Mouse (Mus musculus) mature B cell (primary cell): ENCODE results near the gene 2010300C02Rik.
"Not testable (repeated sequence)": the region's sequence is repeated elsewhere in the genome, so short reads cannot be mapped to it uniquely, and the experiment has no call there.

Experiments used
- in situ Hi-C: fragments of 300-500 bp; cut with MboI; formaldehyde crosslinking; loops from 2 replicates; pipeline ENCODE4 v1.14.3; 2019

Gene 2010300C02Rik

DNA sequence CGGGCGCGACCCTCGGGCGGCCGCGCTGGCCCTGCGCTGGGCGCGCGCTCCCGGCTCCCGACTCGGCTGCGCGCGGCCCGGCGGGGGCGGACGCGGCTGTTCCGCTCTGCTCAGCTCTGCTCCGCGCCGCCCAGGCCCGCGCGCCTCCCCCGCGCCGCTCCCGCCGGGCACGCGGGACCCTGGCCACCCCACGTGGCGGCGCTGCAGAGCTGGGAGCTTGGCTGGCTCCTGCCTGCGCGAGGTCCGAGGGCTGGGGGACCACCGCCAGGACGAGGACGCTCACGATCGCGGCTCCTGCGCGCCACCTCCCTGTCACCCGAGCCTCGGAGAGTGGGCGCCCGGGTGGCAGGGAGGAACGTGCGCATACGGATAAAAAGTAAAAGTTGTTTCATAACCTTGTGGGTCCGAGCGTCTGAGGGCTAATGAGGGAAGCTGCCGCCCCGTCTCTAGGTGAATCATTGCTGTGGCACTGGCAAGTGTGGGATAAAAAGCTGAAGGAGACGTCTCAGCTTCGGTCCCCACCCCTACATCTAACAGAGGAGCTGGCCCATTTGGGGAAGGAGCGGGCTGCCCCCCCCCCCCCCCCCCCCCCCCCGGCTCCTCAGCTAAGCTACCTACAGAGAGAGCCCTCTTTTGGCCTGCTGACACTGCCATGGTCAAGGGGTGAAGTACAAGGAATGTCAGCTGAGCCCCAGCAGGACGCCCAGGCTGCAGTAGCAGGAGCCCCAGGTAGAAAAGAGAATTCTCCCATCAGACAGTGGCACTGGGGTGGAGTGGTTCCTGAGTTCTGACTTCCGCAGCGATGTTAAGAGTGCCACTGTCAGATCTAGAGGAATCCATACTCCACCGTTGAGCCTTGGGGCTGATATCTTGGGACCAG, at the start of gene 2010300C02Rik:
Gene 2010300C02Rik (minus strand): TSS at position 325 of the 880 bp plus-strand sequence.
- in situ Hi-C loops: no loop called here

GRCm38 (mm10) chr1:37759407-37759806, 39.5 kb upstream of the 2010300C02Rik start:
- in situ Hi-C loops: no loop called here

DNA sequence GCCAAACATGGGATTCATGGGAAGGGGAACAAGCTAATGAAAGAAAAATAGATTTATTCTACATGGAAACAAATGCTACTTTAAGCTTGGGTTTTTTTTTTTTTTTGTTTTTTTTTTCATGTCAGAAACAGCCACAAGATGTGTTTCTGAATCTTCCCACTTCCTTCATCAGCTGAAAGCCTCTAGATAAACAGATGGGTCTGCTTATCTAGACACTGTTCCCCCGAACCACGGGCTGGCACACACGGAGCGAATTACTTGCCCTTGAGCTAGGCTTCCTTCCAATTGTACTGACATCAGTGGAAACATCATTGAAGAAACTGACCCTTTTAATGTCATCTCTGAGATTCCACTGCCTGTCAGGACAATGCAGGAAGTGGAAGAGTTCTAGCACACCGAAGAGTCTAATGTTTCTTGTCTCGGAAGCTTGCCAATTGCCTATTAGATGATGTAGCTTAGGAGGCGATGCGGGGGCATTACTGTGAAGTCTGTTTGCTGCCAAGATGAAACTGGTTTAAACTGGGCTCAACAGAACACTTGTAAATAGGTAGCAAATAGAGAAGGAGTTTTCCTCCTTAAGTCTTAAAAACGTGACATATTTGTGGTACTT, 24.9 kb upstream of the 2010300C02Rik start:
- in situ Hi-C loops: no loop called here

DNA sequence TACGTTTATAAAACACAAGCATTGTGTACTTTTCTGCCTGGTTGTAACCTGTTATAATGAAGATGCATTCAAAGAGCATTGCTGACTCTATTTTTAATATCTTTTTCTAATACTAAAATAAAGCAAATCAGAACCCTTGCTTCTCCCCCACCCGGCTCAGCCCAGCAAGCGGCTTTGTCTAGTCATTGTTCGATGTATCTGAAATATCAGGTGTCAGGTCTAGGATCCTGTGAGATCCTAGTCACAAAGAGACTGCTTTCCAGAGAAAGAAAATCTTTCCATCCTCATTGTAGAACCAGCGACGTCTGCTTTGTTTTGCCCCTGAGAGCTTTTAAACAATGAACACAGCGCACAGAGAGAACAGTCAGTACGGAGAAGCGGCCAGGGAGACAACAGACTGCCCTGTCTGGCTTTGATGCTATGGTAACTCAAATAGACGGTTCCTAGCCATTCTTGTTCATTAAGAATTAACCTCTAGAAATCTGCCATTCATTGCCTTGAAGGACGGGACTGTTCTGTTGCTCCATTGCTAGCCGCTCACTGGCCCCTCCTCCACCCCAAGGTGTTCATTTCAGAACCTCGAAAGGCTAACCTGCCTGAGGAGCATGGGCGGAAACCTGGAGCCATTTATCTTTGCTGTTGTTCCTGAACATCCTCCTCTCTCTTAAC, 22.9 kb upstream of the 2010300C02Rik start:
- in situ Hi-C loops: no loop called here

- in situ Hi-C loops: no loop called here
These were observed 22.2 kb upstream of the 2010300C02Rik start for GRCm38 (mm10) chr1:37742126-37742525.

- in situ Hi-C loops: no loop called here
These were observed 20.4 kb upstream of the 2010300C02Rik start for GRCm38 (mm10) chr1:37740161-37740802.

DNA sequence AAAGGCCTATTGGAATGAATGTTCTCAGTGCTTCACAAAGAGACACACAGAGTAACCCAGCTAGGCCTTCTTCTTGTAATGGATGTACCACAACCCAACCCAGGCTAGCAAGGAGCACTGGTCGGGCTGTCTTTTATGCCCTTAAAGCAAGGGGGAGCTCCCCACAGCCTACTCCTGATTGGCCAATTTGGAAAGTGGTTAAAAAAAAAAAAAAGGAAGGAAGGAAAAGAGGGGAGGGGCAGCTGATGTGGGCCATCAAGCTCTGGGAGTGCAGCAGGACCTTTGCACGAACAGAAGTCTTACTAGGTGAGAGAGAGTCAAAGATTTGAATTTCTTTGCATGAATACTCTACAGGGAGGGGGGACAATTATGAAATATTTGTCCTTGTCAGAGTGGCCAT, 19.0 kb upstream of the 2010300C02Rik start:
- in situ Hi-C loops: no loop called here

DNA sequence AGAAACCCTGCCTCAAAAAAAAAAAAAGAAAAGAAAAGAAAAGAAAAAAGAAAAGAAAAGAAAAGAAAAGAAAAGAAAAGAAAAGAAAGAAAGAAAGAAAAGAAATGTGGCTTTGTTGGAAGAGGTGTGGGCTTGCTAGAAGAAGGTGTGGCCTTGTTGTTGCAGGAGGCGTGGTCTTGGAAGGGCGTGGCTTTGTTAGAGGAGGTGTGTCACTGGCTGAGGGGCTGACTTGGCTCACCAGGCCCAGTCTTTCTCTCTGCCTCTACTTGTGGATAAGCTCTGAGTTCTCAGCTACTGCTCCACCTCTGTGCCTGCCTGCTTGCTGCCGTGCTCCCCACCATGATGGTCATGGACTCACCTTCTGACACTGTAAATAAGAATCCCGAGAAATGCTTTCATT, 17.2 kb upstream of the 2010300C02Rik start:
- in situ Hi-C loops: no loop called here

DNA sequence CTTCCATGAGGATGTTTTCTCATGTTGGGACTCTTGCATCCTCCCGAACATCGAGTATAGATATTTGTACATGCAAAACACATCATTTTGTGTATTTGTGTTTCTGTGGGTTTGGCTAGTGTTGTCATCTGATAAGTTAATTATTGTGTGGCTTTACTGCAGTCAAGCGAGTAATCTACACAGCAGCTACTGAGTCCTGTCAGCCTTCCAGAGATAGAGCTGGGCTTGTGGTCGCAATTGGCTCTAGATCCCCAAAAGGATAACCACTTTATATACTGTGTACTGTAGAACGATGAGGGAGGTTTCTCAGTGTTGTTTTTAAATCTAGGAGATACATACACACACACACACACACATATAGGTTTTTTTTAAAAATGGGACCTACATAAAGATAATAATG, 16.0 kb upstream of the 2010300C02Rik start:
- in situ Hi-C loops: no loop called here

DNA sequence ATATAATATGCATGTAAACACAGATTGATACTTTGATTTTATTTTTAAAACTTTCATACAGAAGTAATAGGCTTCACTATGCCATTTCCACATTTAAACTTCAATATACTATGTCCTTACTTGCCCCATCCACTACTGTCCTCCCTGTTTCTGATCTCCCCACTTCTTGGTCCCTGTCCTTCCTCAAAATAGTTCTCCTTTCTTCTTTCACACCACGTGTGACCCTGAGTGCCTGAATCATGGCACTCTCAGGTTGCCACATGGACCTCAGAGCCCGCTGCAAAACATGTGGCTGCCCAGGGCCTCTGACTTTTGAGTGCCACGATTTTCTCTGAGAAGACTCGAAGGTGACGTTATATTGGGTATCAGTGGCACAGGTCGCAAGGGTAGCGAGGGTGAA, 15.0 kb upstream of the 2010300C02Rik start:
- in situ Hi-C loops: no loop called here

GRCm38 (mm10) chr1:37729353-37729752, 9.5 kb upstream of the 2010300C02Rik start:
- in situ Hi-C loops: no loop called here

GRCm38 (mm10) chr1:37728053-37728452, 8.2 kb upstream of the 2010300C02Rik start:
- in situ Hi-C loops: no loop called here

DNA sequence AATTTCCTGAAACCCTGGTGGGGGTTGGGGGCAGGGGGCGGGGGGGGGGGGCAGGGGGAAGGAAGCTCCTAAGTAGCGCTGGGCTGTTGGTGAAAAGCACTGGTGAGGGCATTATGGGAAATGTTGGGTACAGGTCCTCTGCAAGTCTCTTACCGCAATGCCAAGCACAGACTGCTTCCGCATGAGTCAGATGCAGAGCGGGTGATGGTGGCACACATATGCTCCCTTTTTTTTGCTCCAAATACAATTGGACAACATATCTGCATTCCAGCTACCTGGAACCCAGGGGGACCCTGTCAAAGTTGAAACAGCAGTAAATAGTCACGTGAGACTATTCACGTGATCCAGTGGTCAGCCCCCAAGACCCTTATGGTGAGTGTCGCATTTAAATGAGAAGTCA, 7.3 kb upstream of the 2010300C02Rik start:
- in situ Hi-C loops: no loop called here

GRCm38 (mm10) chr1:37726426-37726825, 6.5 kb upstream of the 2010300C02Rik start:
- in situ Hi-C loops: no loop called here

GRCm38 (mm10) chr1:37725880-37726279, 6.0 kb upstream of the 2010300C02Rik start:
- in situ Hi-C loops: no loop called here

GRCm38 (mm10) chr1:37721092-37721491, 1.2 kb upstream of the 2010300C02Rik start:
- in situ Hi-C loops: no loop called here

- in situ Hi-C loops: no loop called here
These were observed 708 bp downstream of the 2010300C02Rik start for GRCm38 (mm10) chr1:37719030-37719723.

DNA sequence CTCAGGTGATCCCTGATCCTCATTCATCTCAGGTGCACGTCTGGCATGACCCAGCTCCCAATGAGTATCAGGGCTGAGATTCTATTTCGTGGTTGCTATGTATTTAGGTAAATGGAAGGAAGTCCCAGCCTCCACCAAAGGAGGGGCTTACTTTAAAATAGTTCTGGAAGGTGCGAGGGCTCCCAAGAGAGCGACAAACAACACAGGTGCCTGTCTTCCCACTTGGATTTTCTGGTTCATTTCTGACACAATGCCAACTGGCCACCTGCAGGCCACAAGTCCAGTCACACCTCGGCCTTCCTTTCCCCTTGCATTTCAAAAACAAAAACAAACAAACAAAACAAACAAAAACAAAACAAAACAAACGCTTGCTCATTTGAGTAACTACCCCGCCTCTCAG, 1.4 kb downstream of the 2010300C02Rik start:
- in situ Hi-C loops: no loop called here

DNA sequence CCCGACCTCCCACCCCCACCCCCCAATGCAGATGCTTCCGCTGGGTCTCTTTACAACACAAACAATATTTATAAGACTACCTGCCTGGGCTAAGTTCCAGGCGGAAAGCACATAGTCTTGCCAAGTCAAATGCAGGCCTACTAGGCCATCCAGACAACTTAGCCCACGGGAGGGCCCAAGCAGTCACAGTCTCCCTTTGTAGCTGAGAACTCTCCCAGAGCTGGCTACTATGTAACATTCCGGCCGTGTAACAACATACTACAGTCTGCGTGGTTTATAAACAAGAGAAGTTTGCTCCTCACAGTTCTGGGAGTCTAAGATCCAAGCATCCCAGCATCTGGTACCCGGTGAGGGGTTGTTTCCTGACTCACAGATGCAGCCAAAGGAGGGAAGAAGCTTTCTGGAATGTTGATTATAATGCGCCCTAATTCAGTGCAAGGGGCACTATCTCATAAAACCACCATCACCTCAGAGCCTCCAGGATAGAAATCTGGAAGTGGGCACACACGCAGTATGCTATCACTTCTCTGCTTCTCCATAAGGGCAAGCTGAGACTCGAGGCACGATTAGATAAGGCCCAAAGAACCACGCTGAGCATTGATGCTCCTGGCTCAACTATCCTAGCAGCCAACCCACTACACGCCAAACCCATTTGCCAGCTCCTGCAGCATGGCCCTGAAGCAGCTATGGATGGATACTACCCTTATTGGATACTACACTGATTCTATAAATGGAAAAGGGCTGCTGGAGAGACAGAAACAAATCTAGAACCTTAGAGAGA, 2.3 kb downstream of the 2010300C02Rik start:
- in situ Hi-C loops: no loop called here

DNA sequence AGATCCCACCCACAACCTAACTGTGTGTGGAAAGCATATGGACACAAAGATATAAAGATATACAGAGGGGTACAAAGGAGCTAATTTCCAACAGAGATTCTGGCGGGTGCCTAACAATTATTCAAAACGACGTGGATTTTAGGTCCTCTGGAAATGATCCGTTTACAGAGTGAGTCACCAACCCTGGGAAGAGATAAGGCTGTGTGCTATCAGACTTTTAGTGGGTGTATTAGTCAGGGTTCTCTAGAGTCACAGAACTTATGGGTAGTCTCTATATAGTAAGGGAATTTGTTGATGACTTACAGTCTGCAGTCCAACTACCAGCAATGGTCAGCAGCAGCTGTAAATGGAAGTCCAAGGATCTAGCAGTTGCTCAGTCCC, 7.5 kb downstream of the 2010300C02Rik start:
- in situ Hi-C loops: not testable (repeated sequence)
